Comparison of ENCODE assay signal across 2 mouse cellular contexts in genomic region chr17:12916588-12917380, GRCm38 (mm10).
TF ChIP-seq lines count a peak whose summit lies in the region.

No protein-coding gene starts in this region.

TF ChIP-seq in CH12.LX, 34 proteins besides CTCF, POLR2A, EP300 and RAD21:
- TF ChIP-seq CHD1 (IDR thresholded peaks at IDR 0.05; ENCODE audit: low read depth, low read length): peak; percentile 89
- TF ChIP-seq SIN3A (IDR thresholded peaks at IDR 0.05; ENCODE audit: low read length): peak; percentile 44
- TF ChIP-seq MXI1 (IDR thresholded peaks at IDR 0.05; ENCODE audit: low read depth, low read length): peak; percentile 74
- no peak for TF ChIP-seq ZC3H11A (IDR thresholded peaks at IDR 0.05; ENCODE audit: low read depth, low read length)
- no peak for TF ChIP-seq CHD2 (IDR thresholded peaks at IDR 0.05; ENCODE audit: low read length)
- TF ChIP-seq POLR2AphosphoS2 (IDR thresholded peaks at IDR 0.05; ENCODE audit: low read depth, low read length): peak; percentile 9; the same call in 1 of the 2 replicates
- TF ChIP-seq ZMIZ1 (IDR thresholded peaks at IDR 0.05; ENCODE audit: low read depth, low read length): no peak
- no peak for TF ChIP-seq RCOR1 (conservative IDR thresholded peaks at IDR 0.05; ENCODE audit: low read depth, low read length)
- peak; percentile 92 for TF ChIP-seq MYC (IDR thresholded peaks at IDR 0.05; ENCODE audit: low read depth, low read length)
- TF ChIP-seq E2F4 (IDR thresholded peaks at IDR 0.05; ENCODE audit: insufficient replicate concordance, low read depth, low read length): no peak
- TF ChIP-seq HCFC1 (IDR thresholded peaks at IDR 0.05; ENCODE audit: low read depth, low read length): no peak
- peak; percentile 93 for TF ChIP-seq MAX (IDR thresholded peaks at IDR 0.05; ENCODE audit: low read length)
- no peak for TF ChIP-seq NELFE (IDR thresholded peaks at IDR 0.05; ENCODE audit: low read depth, low read length)

TF ChIP-seq in myocyte, 11 proteins besides CTCF, POLR2A, EP300 and RAD21:
- no peak for TF ChIP-seq TCF12 (IDR thresholded peaks at IDR 0.05; ENCODE audit: insufficient read depth, poor library complexity, severe bottlenecking)
- no peak for TF ChIP-seq E2F4 (IDR thresholded peaks at IDR 0.05; ENCODE audit: insufficient read depth)
- no peak for TF ChIP-seq MAX (IDR thresholded peaks at IDR 0.05; ENCODE audit: low read depth)
- no peak for TF ChIP-seq TCF3 (IDR thresholded peaks at IDR 0.05; ENCODE audit: insufficient read length, low read depth)
- no peak for TF ChIP-seq SRF (IDR thresholded peaks at IDR 0.05; ENCODE audit: control insufficient read depth, insufficient read length, low read depth)
- TF ChIP-seq MYOD1 (IDR thresholded peaks at IDR 0.05; ENCODE audit: control insufficient read depth in 1 of 3, insufficient read length in 2 of 3, low read depth in 2 of 3): no peak
- no peak for TF ChIP-seq CEBPB (IDR thresholded peaks at IDR 0.05; ENCODE audit: insufficient read depth, poor library complexity, severe bottlenecking)
- no peak for TF ChIP-seq USF1 (IDR thresholded peaks at IDR 0.05; ENCODE audit: low read depth)
- no peak for TF ChIP-seq POLR2AphosphoS2 (IDR thresholded peaks at IDR 0.05; ENCODE audit: insufficient read length, low read depth)
- TF ChIP-seq MYOG (IDR thresholded peaks at IDR 0.05; ENCODE audit: control insufficient read depth in 1 of 3, insufficient read depth in 1 of 3, insufficient read length in 2 of 3, low read depth in 2 of 3): no peak
- no peak for TF ChIP-seq REST (IDR thresholded peaks at IDR 0.05; ENCODE audit: insufficient read depth, insufficient read length)
TF ChIP-seq in myocyte: peak in this region for 0.
